Mouse (Mus musculus): Measurements from ENCODE around the gene Spaca4. TPM values are rescaled to one million over a fixed set of nuclear protein-coding genes. Genes with fewer than 3 reads are reported as not detected.
A peak's percentile ranks its signal among the peaks of the same experiment; 100 is the strongest.

Gene Spaca4
- polyA plus RNA-seq, 1 experiment: not detected

DNA sequence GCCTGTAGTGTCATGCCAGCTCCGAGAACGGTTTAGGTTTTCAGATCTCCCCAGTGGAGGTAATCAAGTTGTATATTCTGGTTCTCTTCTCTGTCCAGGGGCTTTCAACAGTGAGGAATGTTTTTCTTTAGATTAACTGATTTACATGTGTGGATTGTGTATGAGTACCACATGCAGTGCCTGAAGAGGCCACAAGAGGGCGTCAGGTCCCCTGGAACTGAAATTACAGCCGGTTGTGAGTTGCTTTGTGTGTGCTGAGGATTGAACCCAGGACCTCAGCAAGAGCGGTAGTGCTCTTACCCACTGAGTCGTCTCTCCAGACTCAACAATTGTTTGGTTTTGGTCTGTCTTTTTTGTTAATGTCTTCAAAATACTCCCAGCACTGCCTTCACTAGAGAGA, 20.9 kb upstream of the Spaca4 start:
- TF ChIP-seq CTCF (IDR thresholded peaks at IDR 0.05; ENCODE audit: borderline replicate concordance, control insufficient read depth, extremely low read depth, insufficient read depth, low read length, poor library complexity) (peak; percentile 21; the same call in 1 of the 2 replicates), POLR2A (IDR thresholded peaks at IDR 0.05; ENCODE audit: control insufficient read depth, extremely low read depth, insufficient read depth, low read length, poor library complexity) (no peak)
- H3K27me3 ChIP-seq (ENCODE audit: control insufficient read depth, insufficient read depth, low read length): no peaks in the 10 kb centered on the region
- WGBS: 87% methylated on average over 6 of the region's 6 CpGs
- no peak for DNase-seq
- no peaks in the 10 kb centered on the region for H3K36me3 ChIP-seq (ENCODE audit: control insufficient read depth, insufficient read depth, low read length)
- H3K27ac ChIP-seq (ENCODE audit: control insufficient read depth, insufficient read depth, low read length): no peak overlapping the region
- no peak overlapping the region for H3K4me3 ChIP-seq (ENCODE audit: control insufficient read depth, insufficient read depth, low read length)
- peaks cover 8% of the 10 kb centered on the region for H3K4me1 ChIP-seq (replicated peaks; ENCODE audit: control insufficient read depth, insufficient read depth, low read length)

DNA sequence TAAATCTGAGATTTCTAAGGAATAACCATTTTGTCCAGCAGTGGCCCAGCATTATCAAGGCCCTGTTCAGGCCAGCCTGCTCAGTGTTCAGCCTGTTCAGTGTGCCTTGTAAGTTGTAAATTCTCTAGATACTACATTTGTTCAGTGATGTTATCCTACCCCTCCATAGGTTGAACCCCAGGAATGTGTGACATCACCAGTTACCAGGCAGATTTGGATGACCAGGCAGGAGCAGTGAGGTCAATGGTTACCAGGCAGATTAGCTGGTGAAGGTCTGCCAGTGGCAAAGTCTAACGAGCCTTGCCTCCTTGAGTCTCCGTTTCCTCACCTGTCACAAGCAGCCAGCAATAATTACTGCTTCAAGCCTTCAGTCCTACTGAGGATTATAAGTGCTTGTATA, 18.8 kb upstream of the Spaca4 start:
- Histone ChIP-seq H3K36me3 (ENCODE audit: control insufficient read depth, insufficient read depth, low read length) (no peaks in the 10 kb centered on the region), H3K27me3 (ENCODE audit: control insufficient read depth, insufficient read depth, low read length) (no peaks in the 10 kb centered on the region), H3K4me3 (ENCODE audit: control insufficient read depth, insufficient read depth, low read length) (no peak overlapping the region), H3K27ac (ENCODE audit: control insufficient read depth, insufficient read depth, low read length) (no peak overlapping the region), H3K4me1 (replicated peaks; ENCODE audit: control insufficient read depth, insufficient read depth, low read length) (peaks cover 16% of the 10 kb centered on the region)
- TF ChIP-seq POLR2A (IDR thresholded peaks at IDR 0.05; ENCODE audit: control insufficient read depth, extremely low read depth, insufficient read depth, low read length, poor library complexity): no peak
- TF ChIP-seq CTCF (IDR thresholded peaks at IDR 0.05; ENCODE audit: borderline replicate concordance, control insufficient read depth, extremely low read depth, insufficient read depth, low read length, poor library complexity): no peak
- DNase-seq: no peak
- WGBS: 76% methylated on average over 2 of the region's 2 CpGs

DNA sequence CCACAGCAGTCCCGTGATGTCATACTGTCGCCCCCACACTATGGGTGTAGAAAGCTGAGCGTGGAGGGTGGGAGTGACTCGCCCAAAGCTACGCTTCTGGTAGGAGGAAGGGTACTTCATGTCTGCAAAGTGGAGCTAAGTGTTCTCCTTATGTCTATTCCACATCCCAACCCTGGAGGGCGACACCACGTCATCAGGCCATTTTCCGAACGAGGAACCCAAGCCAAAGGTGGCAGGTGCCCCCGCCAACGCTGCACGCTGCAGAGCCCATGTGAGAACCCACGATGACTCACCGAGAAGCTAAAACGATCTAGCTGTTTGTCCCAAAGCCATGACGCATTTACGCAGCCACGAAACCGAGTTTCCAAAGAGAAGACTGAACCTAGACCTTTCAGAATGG, 16.7 kb upstream of the Spaca4 start:
- WGBS: 10% methylated on average over 19 of the region's 19 CpGs
- no peak for DNase-seq
- Histone ChIP-seq H3K27ac (ENCODE audit: control insufficient read depth, insufficient read depth, low read length) (peak overlapping the region; percentile 19), H3K36me3 (ENCODE audit: control insufficient read depth, insufficient read depth, low read length) (no peaks in the 10 kb centered on the region), H3K27me3 (ENCODE audit: control insufficient read depth, insufficient read depth, low read length) (no peaks in the 10 kb centered on the region), H3K4me3 (ENCODE audit: control insufficient read depth, insufficient read depth, low read length) (peak overlapping the region; percentile 56), H3K4me1 (replicated peaks; ENCODE audit: control insufficient read depth, insufficient read depth, low read length) (peaks cover 16% of the 10 kb centered on the region)
- TF ChIP-seq POLR2A (IDR thresholded peaks at IDR 0.05; ENCODE audit: control insufficient read depth, extremely low read depth, insufficient read depth, low read length, poor library complexity) (no peak), CTCF (IDR thresholded peaks at IDR 0.05; ENCODE audit: borderline replicate concordance, control insufficient read depth, extremely low read depth, insufficient read depth, low read length, poor library complexity) (no peak)

DNA sequence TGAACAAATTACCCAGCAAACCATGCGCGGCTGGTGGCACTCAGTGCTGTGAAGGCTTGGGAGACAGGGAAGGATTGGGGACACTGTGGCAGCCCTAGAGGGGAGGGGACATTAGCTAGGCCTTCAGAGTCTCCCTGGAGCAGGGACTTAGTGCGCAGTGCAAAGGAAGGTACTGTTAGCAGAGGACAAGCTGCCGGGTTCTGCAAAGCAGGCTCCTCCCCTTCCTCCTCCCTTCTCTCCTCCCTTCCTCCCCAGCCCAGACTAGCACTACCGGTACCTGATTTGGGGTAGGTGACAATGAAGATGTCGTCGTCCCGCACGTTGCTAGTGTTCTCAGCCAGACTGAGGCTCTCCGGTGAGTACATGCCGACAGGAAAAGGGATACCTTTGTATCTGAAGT, 16.2 kb upstream of the Spaca4 start:
- WGBS: 13% methylated on average over 11 of the region's 11 CpGs
- DNase-seq: peak; percentile 59
- Histone ChIP-seq H3K27ac (ENCODE audit: control insufficient read depth, insufficient read depth, low read length) (peak overlapping the region; percentile 47), H3K4me1 (replicated peaks; ENCODE audit: control insufficient read depth, insufficient read depth, low read length) (peaks cover 16% of the 10 kb centered on the region), H3K4me3 (ENCODE audit: control insufficient read depth, insufficient read depth, low read length) (peak overlapping the region; percentile 56), H3K27me3 (ENCODE audit: control insufficient read depth, insufficient read depth, low read length) (no peaks in the 10 kb centered on the region), H3K36me3 (ENCODE audit: control insufficient read depth, insufficient read depth, low read length) (no peaks in the 10 kb centered on the region)
- TF ChIP-seq CTCF (IDR thresholded peaks at IDR 0.05; ENCODE audit: borderline replicate concordance, control insufficient read depth, extremely low read depth, insufficient read depth, low read length, poor library complexity) (no peak), POLR2A (IDR thresholded peaks at IDR 0.05; ENCODE audit: control insufficient read depth, extremely low read depth, insufficient read depth, low read length, poor library complexity) (peak; percentile 60; the same call in 1 of the 2 replicates)

DNA sequence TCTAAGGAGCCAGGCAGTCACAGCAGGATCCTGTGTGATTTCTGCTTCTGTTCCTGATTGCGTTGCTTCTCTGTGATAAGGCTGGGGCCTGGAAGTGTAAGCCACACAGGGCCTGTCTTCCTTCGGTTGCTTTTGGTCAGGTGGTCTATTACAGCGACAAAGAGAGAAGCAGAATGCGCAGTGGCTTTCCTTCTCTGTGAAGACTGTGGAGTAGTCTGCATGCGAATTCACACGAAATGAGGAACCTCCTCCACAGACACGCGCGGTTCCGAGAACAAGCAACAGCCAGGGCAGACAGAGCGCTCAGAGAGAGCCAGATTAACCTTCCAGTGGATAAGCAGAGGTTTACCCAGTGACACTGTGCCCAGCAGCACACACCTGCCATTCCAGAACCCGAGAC, 15.7 kb upstream of the Spaca4 start:
- TF ChIP-seq CTCF (IDR thresholded peaks at IDR 0.05; ENCODE audit: borderline replicate concordance, control insufficient read depth, extremely low read depth, insufficient read depth, low read length, poor library complexity) (no peak), POLR2A (IDR thresholded peaks at IDR 0.05; ENCODE audit: control insufficient read depth, extremely low read depth, insufficient read depth, low read length, poor library complexity) (no peak)
- H3K27me3 ChIP-seq (ENCODE audit: control insufficient read depth, insufficient read depth, low read length): no peaks in the 10 kb centered on the region
- no peaks in the 10 kb centered on the region for H3K36me3 ChIP-seq (ENCODE audit: control insufficient read depth, insufficient read depth, low read length)
- peaks cover 16% of the 10 kb centered on the region for H3K4me1 ChIP-seq (replicated peaks; ENCODE audit: control insufficient read depth, insufficient read depth, low read length)
- H3K4me3 ChIP-seq (ENCODE audit: control insufficient read depth, insufficient read depth, low read length): peak overlapping the region; percentile 56
- peak overlapping the region; percentile 47 for H3K27ac ChIP-seq (ENCODE audit: control insufficient read depth, insufficient read depth, low read length)
- 42% methylated on average over 12 of the region's 12 CpGs for WGBS
- no peak for DNase-seq

DNA sequence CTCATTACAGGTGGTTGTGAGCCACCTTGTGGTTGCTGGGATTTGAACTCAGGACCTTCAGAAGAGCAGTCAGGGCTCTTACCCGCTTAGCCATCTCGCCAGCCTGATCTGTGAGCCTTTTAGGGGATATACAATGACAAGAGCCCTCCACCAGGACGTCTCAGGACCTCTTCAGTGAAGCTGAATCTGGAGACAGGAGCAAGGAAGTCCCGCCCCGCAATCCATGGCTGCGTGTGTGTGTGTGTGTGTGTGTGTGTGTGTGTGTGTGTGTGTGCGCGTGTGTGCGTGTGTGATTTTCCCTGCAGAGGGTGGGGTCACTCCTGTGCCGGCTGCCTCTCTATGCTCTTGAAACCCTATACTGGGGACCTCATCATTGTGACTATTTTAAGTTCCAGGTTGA, 14.2 kb upstream of the Spaca4 start:
- DNase-seq: no peak
- WGBS: 76% methylated on average over 10 of the region's 10 CpGs
- Histone ChIP-seq H3K27ac (ENCODE audit: control insufficient read depth, insufficient read depth, low read length) (no peak overlapping the region), H3K4me3 (ENCODE audit: control insufficient read depth, insufficient read depth, low read length) (no peak overlapping the region), H3K36me3 (ENCODE audit: control insufficient read depth, insufficient read depth, low read length) (no peaks in the 10 kb centered on the region), H3K27me3 (ENCODE audit: control insufficient read depth, insufficient read depth, low read length) (no peaks in the 10 kb centered on the region), H3K4me1 (replicated peaks; ENCODE audit: control insufficient read depth, insufficient read depth, low read length) (peaks cover 16% of the 10 kb centered on the region)
- TF ChIP-seq POLR2A (IDR thresholded peaks at IDR 0.05; ENCODE audit: control insufficient read depth, extremely low read depth, insufficient read depth, low read length, poor library complexity): no peak
- no peak for TF ChIP-seq CTCF (IDR thresholded peaks at IDR 0.05; ENCODE audit: borderline replicate concordance, control insufficient read depth, extremely low read depth, insufficient read depth, low read length, poor library complexity)

DNA sequence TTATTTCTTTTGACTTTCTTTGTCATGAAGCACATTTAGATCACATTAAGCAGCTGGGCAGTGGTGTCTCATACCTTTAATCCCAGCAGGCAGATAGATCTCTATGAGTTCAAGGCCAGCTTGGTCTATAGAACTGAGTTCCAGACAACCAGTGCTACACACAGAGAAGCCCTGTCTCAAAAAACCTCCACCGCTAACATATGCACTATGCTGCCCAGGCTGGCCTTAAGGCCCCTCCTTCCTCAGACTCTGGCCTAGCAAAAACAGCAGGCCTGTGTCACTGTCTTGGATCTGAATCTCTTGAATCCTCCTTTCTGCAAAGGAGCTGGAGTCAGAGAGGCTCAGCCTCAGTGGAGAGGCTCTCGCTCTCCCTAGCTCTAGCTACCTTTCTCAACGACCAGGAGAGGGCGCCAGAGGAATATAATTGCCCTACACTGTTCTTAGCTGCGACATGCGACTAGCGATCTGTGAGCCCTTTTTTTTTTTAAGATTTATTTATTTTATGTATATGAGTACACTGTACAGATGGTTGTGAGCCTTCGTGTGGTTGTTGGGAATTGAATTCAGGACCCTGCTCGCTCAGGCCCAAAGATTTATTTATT, 13.7 kb upstream of the Spaca4 start:
- 10% methylated on average over 9 of the region's 9 CpGs for whole genome bisulfite sequencing
- DNase-seq: peak; percentile 82
- Histone ChIP-seq H3K27ac (ENCODE audit: control insufficient read depth, insufficient read depth, low read length) (no peak overlapping the region), H3K4me3 (ENCODE audit: control insufficient read depth, insufficient read depth, low read length) (no peak overlapping the region), H3K36me3 (ENCODE audit: control insufficient read depth, insufficient read depth, low read length) (no peaks in the 10 kb centered on the region), H3K27me3 (ENCODE audit: control insufficient read depth, insufficient read depth, low read length) (no peaks in the 10 kb centered on the region), H3K4me1 (replicated peaks; ENCODE audit: control insufficient read depth, insufficient read depth, low read length) (peaks cover 16% of the 10 kb centered on the region)
- TF ChIP-seq CTCF (IDR thresholded peaks at IDR 0.05; ENCODE audit: borderline replicate concordance, control insufficient read depth, extremely low read depth, insufficient read depth, low read length, poor library complexity): peak; percentile 45; the same call in 1 of the 2 replicates
- no peak for TF ChIP-seq POLR2A (IDR thresholded peaks at IDR 0.05; ENCODE audit: control insufficient read depth, extremely low read depth, insufficient read depth, low read length, poor library complexity)

All from thymus, adult 2 months (tissue).